Mouse (Mus musculus): Measurements from ENCODE around the gene Krtap28-13. TPM values are rescaled to one million over a fixed set of nuclear protein-coding genes. Genes with fewer than 3 reads are reported as not detected.
A peak's percentile ranks its signal among the peaks of the same experiment; 100 is the strongest.

Gene Krtap28-13
- total RNA-seq, 2 experiments from 2014 or later: not detected

- no peak for DNase-seq
Measured at GRCm38 (mm10) chr1:83096935-83097334, 36.2 kb downstream of the Krtap28-13 start.

DNA sequence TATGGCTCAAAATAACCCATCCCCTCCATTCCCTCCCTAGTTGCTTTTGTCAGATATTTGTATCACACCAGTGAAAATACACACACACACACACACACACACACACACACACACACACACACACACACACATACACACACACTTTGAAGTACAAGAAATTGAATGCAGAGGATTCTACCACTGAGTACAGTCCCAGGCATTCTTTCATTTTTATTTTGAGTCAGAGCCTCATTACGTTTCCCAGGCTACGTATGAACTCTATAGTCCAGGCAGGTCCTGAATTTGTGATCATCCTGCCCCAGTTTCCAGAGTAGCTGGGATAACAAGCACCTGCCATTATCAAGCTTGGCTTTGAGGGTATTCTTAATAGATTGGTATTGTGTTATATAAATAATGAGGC lies 38.4 kb downstream of the Krtap28-13 start:
- no peak for DNase-seq

GRCm38 (mm10) chr1:83099580-83100137 lies 38.9 kb downstream of the Krtap28-13 start:
- DNase-seq: no peak

GRCm38 (mm10) chr1:83101891-83102290 lies 41.2 kb downstream of the Krtap28-13 start:
- peak; percentile 7 for DNase-seq

GRCm38 (mm10) chr1:83105464-83105863 lies 44.7 kb downstream of the Krtap28-13 start:
- DNase-seq: no peak

GRCm38 (mm10) chr1:83107410-83107978 lies 46.8 kb downstream of the Krtap28-13 start:
- DNase-seq: no peak

- no peak for DNase-seq
Measured at GRCm38 (mm10) chr1:83110992-83111391, 50.3 kb downstream of the Krtap28-13 start.

Other genes with a start within 250 kb of the Krtap28-13 start
- 10 to 100 TPM; 27.0 to 29.4 TPM for gene Agfg1, start 221.4 kb upstream of the Krtap28-13 start, total RNA-seq (2021)
- gene A030005L19Rik, start 147.6 kb upstream of the Krtap28-13 start, total RNA-seq (2021): under 1 TPM in 1 of 2 experiments, not detected in 1; 0.31 TPM
- not detected for gene A030014E15Rik, start 136.0 kb upstream of the Krtap28-13 start, total RNA-seq (2021)
- gene Gm6217, start 129.5 kb upstream of the Krtap28-13 start, total RNA-seq (2021): not detected
- not detected for gene A030003K21Rik, start 117.5 kb upstream of the Krtap28-13 start, total RNA-seq (2021)
- not detected for gene Gm7544, start 104.9 kb upstream of the Krtap28-13 start, total RNA-seq (2021)
- gene Gm47955, start 100.6 kb upstream of the Krtap28-13 start, total RNA-seq (2021): not detected
- not detected for gene Gm47959, start 60.4 kb upstream of the Krtap28-13 start, total RNA-seq (2021)
- gene Slc19a3, start 22.5 kb upstream of the Krtap28-13 start, total RNA-seq (2021): under 1 TPM in 1 of 2 experiments, not detected in 1; 0.16 TPM
- not detected for gene Krtap28-10, start 18.4 kb upstream of the Krtap28-13 start, total RNA-seq (2021)
- not detected for gene Gm47969, start 16.0 kb upstream of the Krtap28-13 start, total RNA-seq (2021)
- gene A030005K14Rik, start 1.6 kb upstream of the Krtap28-13 start, total RNA-seq (2021): not detected
- not detected for gene Ccl20, start 55.8 kb downstream of the Krtap28-13 start, total RNA-seq (2021)
- gene Daw1, start 98.8 kb downstream of the Krtap28-13 start, total RNA-seq (2021): not detected